Mouse (Mus musculus) left cerebral cortex, adult 6 months (tissue): ENCODE data around the gene Otos. TPM values are rescaled to one million over a fixed set of nuclear protein-coding genes. Genes with fewer than 3 reads are reported as not detected.

Experiments
- long read RNA-seq, 2 experiments: library from polyadenylated mRNA; unstranded; transcript quantifications; one replicate each; pipeline ENCODE4 v2.0.0; 2019 to 2020
- polyA plus RNA-seq: library from polyadenylated mRNA; unstranded; fragments of <200 nt; fragmentation: Nextera tagmentation; gene quantifications from 2 replicates; pipeline ENCODE4 v1.2.3, GENCODE M21; 2021

The Otos gene
- polyA plus RNA-seq, result 0.46 and 0.63 TPM in 2 replicates
- long read RNA-seq, experiment 1, result 0 reads
- long read RNA-seq, experiment 2, partial matches to known transcripts, result 0 of 2 reads
- long read RNA-seq, experiment 2, other reads (novel, unspliced or antisense), result 0 of 2 reads

DNA sequence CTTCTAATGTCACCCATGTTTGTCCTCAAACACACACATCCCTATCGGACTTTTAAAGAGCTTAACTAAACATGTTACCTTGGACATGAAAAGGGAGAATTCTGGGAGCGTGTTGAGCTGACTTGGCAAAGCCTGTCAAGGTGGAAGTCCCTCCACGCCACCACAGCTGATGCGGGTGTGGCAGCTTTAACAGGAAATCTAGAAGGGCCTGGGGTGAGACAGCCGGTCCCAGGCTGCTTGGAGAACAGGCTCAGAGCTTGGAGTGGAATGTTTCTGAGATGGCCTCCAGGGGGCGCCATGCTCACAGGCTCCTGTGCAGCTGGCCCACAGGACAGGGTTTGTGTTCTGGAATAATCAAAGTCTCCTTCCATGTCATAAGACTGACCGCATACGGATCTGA is at the start of gene Otos:
Gene Otos (minus strand): TSS at position 169 of the 400 bp plus-strand sequence.

DNA sequence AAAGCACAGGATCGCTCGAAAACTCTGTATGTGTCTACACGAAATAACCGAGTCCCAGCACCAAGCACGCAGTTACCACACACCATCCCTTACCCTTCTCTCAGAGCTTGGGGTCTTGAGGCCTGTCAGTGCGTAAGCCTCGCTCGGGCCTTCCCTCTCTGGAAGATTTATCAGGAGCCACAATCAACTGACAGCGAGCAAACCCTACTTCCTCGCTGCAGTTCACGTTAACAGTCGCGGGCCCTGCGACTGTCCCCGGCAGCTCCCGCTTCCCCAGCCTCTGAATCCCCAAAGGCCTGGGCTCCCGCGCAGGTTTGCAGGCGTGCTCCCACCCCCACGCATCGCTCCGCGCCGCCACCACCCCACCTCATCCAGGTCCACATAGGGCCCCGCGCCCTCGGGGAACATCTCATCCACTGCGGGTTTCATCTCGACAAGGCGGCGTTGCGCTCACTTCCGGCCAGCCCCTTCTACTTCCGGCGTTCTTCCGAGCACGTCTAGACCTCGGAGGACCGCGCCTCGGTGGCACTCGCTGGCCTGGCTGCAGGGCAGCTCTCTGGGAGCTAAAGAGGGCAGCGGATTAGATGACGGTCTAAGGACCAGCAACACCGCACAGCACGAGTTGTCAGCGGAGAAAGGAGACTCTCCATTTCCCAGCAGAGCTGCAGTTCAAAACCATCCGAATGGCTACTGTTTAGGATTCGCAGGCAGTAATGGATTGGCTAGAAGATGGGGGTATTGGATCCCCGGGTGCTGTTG is 6.9 kb downstream of the Otos start, which contains the start of gene Cops9:
Gene Cops9 (minus strand): TSS at position 472 of the 759 bp plus-strand sequence.

GRCm38 (mm10) chr1:92617488-92617887 is 31.2 kb downstream of the Otos start, which contains the start of gene Olfr12:
Gene Olfr12 (plus strand): TSS chr1:92617788.

DNA sequence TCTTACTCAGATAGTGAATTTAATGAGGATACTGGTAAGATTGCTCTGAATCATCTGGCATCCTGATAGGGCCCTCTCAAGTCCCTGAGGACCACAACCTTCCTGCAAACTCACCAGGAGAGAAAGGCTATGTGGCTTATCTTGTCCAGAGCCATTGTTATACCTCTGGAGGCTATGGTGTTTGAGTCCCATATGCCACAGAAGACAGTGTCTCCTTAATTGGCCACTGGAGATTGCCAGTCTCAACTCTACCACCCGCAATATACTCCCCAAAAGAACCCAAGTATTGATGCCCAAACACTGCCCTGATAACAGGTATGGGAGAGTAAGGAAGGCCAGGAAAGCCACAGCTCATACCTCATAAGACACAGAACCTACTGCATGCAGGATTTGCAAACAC is 43.2 kb downstream of the Otos start, which contains the start of gene Olfr1410:
Gene Olfr1410 (plus strand): TSS at position 301 of the 400 bp plus-strand sequence.

Other genes starting within 250 kb of the Otos start
- gene Ndufa10, start 175.0 kb downstream of the Otos start, polyA plus RNA-seq, result 316 and 482 TPM in 2 replicates
- gene Olfr1416, start 163.7 kb downstream of the Otos start, polyA plus RNA-seq, result not detected in 2 replicates
- not detected in 2 replicates for gene Olfr1415, start 152.7 kb downstream of the Otos start, polyA plus RNA-seq
- not detected in 2 replicates for gene Olfr1414, start 130.2 kb downstream of the Otos start, polyA plus RNA-seq
- not detected in 2 replicates for gene Olfr1413, start 77.5 kb downstream of the Otos start, polyA plus RNA-seq
- not detected in 2 replicates for gene Olfr1412, start 63.1 kb downstream of the Otos start, polyA plus RNA-seq
- not detected in 2 replicates for gene Olfr1411, start 54.4 kb downstream of the Otos start, polyA plus RNA-seq
- not detected in 2 replicates for gene Olfr1410, start 43.1 kb downstream of the Otos start, polyA plus RNA-seq
- not detected in 2 replicates for gene Olfr12, start 31.1 kb downstream of the Otos start, polyA plus RNA-seq
- gene Cops9, start 6.9 kb downstream of the Otos start, polyA plus RNA-seq, result 880 and 926 TPM in 2 replicates
- gene Gpc1, start 182.8 kb upstream of the Otos start, polyA plus RNA-seq, result 9.3 and 33.7 TPM in 2 replicates